Mouse (Mus musculus): ENCODE data around the gene Ctns. TPM values are rescaled to one million over a fixed set of nuclear protein-coding genes. Genes with fewer than 3 reads are reported as not detected.
A peak's percentile ranks its signal among the peaks of the same experiment; 100 is the strongest.

Ctns gene
- total and polyA plus RNA-seq, 2 experiments from 2014 or later, result 10.3 to 17.0 TPM

GRCm38 (mm10) chr11:73233992-73234391 lies 35.1 kb upstream of the Ctns start, which contains the start of gene Trpv1:
Gene Trpv1 (plus strand): TSS chr11:73234292.
- no peak for DNase-seq (ENCODE audit: low spot score)
- ATAC-seq (ENCODE audit: insufficient read depth, low read depth), result no peak
- Histone ChIP-seq H3K9me3 (replicated peaks; ENCODE audit: control insufficient read depth, low read length) (no peaks in the 10 kb centered on the region), H3K4me2 (ENCODE audit: low read depth, low read length) (no peak within 1 kb of the TSS), H3K4me1 (ENCODE audit: control insufficient read depth, insufficient read depth) (no peaks in the 10 kb centered on the region), H3K9ac (replicated peaks; ENCODE audit: low read depth, low read length) (no peak within 1 kb of the TSS), H3K27ac (ENCODE audit: low read depth) (no peak within 1 kb of the TSS), H3K4me3 (ENCODE audit: low read depth, low read length) (no peak within 1 kb of the TSS), H3K27me3 (ENCODE audit: control insufficient read depth, insufficient read depth, low read length) (no peaks in the 10 kb centered on the region), H3K36me3 (replicated peaks; ENCODE audit: control insufficient read depth, insufficient read depth, low read length) (no peaks in the 10 kb centered on the region)
- WGBS, result 77% methylated on average over 5 of the region's 5 CpGs
- no peak for TF ChIP-seq EP300 (IDR thresholded peaks at IDR 0.05; ENCODE audit: low read depth)

DNA sequence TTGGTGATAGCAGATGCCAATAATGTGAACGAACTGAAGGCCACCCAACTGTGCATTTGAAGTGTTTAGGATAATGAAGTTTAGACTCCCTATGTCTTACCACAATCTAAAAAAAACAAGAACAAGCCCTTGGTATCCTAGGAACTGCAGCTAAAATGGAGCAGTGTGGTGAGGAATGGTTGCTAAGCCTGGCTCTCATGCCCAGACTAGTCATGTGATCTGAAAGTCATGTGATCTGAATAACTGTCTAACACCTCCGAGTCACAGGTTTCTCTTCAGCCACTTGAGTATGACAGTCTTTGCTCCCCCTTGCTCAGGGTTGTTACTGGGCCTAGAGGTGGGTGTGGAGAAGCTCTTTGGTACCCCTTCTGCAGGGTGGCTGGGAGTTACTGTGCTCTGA lies 33.7 kb upstream of the Ctns start:
- Histone ChIP-seq H3K9me3 (replicated peaks; ENCODE audit: control insufficient read depth, low read length) (no peaks in the 10 kb centered on the region), H3K36me3 (replicated peaks; ENCODE audit: control insufficient read depth, insufficient read depth, low read length) (no peaks in the 10 kb centered on the region), H3K4me1 (ENCODE audit: control insufficient read depth, insufficient read depth) (no peaks in the 10 kb centered on the region), H3K27ac (ENCODE audit: low read depth) (no peak overlapping the region), H3K9ac (replicated peaks; ENCODE audit: low read depth, low read length) (no peak overlapping the region), H3K27me3 (ENCODE audit: control insufficient read depth, insufficient read depth, low read length) (no peaks in the 10 kb centered on the region), H3K4me3 (ENCODE audit: low read depth, low read length) (no peak overlapping the region), H3K4me2 (ENCODE audit: low read depth, low read length) (no peak overlapping the region)
- ATAC-seq (ENCODE audit: insufficient read depth, low read depth) (no peak), DNase-seq (ENCODE audit: low spot score) (no peak)
- TF ChIP-seq CTCF (IDR thresholded peaks at IDR 0.05; ENCODE audit: low read depth) (no peak), EP300 (IDR thresholded peaks at IDR 0.05; ENCODE audit: low read depth) (no peak)
- 54% methylated on average over 2 of the region's 2 CpGs for WGBS

DNA sequence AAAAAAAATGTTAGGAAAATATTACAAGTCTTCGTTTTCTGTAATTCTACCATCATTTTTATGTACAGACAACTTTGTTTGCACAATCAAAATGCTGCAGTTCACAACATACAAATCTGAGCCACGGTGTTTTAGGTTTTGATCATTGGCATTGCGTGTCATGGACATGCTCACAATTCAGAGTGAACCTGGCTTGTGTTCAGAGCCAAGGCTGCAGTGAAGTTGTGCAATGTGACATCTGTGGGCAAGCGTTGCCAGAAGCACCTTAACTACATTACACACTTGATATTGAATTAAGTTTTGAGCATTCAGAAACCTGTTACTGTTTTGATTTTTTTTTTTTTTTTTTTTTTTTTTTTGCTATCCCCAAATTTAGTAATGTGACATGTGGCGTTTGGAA lies 31.2 kb upstream of the Ctns start:
- H3K4me2 ChIP-seq (ENCODE audit: low read depth, low read length), result no peak overlapping the region
- no peaks in the 10 kb centered on the region for H3K4me1 ChIP-seq (ENCODE audit: control insufficient read depth, insufficient read depth)
- ATAC-seq (ENCODE audit: insufficient read depth, low read depth), result no peak
- no peak overlapping the region for H3K27ac ChIP-seq (ENCODE audit: low read depth)
- no peak overlapping the region for H3K9ac ChIP-seq (replicated peaks; ENCODE audit: low read depth, low read length)
- no peaks in the 10 kb centered on the region for H3K27me3 ChIP-seq (ENCODE audit: control insufficient read depth, insufficient read depth, low read length)
- no peaks in the 10 kb centered on the region for H3K36me3 ChIP-seq (replicated peaks; ENCODE audit: control insufficient read depth, insufficient read depth, low read length)
- no peaks in the 10 kb centered on the region for H3K9me3 ChIP-seq (replicated peaks; ENCODE audit: control insufficient read depth, low read length)
- DNase-seq (ENCODE audit: low spot score), result no peak
- WGBS, result 81% methylated on average over 5 of the region's 5 CpGs
- TF ChIP-seq EP300 (IDR thresholded peaks at IDR 0.05; ENCODE audit: low read depth) (no peak), CTCF (IDR thresholded peaks at IDR 0.05; ENCODE audit: low read depth) (no peak)
- no peak overlapping the region for H3K4me3 ChIP-seq (ENCODE audit: low read depth, low read length)

DNA sequence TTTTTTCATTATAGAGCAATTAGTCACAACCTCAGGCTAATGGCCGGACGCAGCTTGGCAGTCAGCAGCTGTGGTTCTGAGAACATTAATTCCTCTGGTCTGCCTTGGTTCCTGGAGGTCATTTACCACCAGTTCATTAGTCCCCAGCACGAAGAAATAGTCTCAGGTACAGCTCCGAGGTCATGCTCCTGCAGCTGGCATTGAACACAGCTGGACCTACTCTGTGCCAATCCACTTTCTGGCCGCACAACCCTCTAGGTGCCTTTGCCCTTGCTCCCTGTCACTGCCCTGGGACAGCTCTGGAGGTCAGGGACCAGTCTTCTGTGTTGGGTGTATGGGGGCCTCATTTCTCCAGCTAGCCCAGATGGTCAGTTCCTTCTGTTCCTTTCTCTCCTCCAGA lies 30.0 kb upstream of the Ctns start:
- Histone ChIP-seq H3K4me1 (ENCODE audit: control insufficient read depth, insufficient read depth) (no peaks in the 10 kb centered on the region), H3K36me3 (replicated peaks; ENCODE audit: control insufficient read depth, insufficient read depth, low read length) (no peaks in the 10 kb centered on the region), H3K4me3 (ENCODE audit: low read depth, low read length) (no peak overlapping the region), H3K9me3 (replicated peaks; ENCODE audit: control insufficient read depth, low read length) (no peaks in the 10 kb centered on the region), H3K4me2 (ENCODE audit: low read depth, low read length) (no peak overlapping the region), H3K9ac (replicated peaks; ENCODE audit: low read depth, low read length) (no peak overlapping the region), H3K27ac (ENCODE audit: low read depth) (no peak overlapping the region), H3K27me3 (ENCODE audit: control insufficient read depth, insufficient read depth, low read length) (no peaks in the 10 kb centered on the region)
- DNase-seq (ENCODE audit: low spot score) (no peak), ATAC-seq (ENCODE audit: insufficient read depth, low read depth) (no peak)
- WGBS, result 75% methylated on average over 5 of the region's 5 CpGs
- TF ChIP-seq CTCF (IDR thresholded peaks at IDR 0.05; ENCODE audit: low read depth), result no peak
- TF ChIP-seq EP300 (IDR thresholded peaks at IDR 0.05; ENCODE audit: low read depth), result no peak

DNA sequence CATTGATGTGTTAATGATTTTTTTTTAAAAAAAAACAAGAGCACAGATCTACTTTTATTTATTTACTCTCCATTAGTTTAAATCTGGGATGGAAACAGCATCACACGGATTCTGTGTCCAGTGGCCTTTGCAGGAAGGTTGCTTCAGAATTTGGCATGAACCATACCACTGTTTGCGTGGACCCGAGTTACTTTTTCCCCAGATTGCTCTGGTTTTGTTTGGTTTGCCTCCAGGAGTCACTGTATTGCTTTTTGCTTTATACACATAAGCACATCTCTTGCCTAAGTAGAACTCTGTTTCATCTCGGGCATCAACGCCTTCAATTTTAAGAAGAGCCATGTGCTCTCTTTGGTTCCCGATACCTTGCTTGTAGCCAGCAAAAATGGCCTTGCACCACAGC lies 27.0 kb upstream of the Ctns start:
- ATAC-seq (ENCODE audit: insufficient read depth, low read depth), result no peak

DNA sequence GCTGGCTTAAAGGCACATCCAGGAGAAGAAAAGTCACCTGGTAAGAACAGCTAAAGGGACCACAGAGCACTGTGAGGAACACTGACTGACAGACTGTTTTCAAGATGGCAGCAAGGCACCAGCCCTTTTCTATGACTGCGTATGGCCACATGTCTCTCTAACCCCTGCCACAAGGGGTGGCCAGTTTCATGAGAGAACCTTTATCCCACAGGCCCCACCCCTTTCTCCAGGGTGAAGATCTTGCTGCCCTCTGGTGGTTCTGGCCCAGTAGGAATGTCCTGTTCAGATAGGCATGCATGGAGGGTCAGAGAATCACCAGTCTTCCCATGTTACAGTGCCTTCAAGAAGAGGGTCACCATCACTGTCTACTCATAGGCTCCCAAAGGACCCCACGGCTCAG lies 25.1 kb upstream of the Ctns start:
- Histone ChIP-seq H3K4me3 (ENCODE audit: low read depth, low read length) (no peak overlapping the region), H3K27me3 (ENCODE audit: control insufficient read depth, insufficient read depth, low read length) (no peaks in the 10 kb centered on the region), H3K4me1 (ENCODE audit: control insufficient read depth, insufficient read depth) (no peaks in the 10 kb centered on the region), H3K27ac (ENCODE audit: low read depth) (no peak overlapping the region), H3K4me2 (ENCODE audit: low read depth, low read length) (no peak overlapping the region), H3K36me3 (replicated peaks; ENCODE audit: control insufficient read depth, insufficient read depth, low read length) (no peaks in the 10 kb centered on the region), H3K9ac (replicated peaks; ENCODE audit: low read depth, low read length) (no peak overlapping the region), H3K9me3 (replicated peaks; ENCODE audit: control insufficient read depth, low read length) (no peaks in the 10 kb centered on the region)
- peak; percentile 49 for TF ChIP-seq CTCF (IDR thresholded peaks at IDR 0.05; ENCODE audit: low read depth)
- no peak for TF ChIP-seq EP300 (IDR thresholded peaks at IDR 0.05; ENCODE audit: low read depth)
- DNase-seq (ENCODE audit: low spot score) (no peak), ATAC-seq (ENCODE audit: insufficient read depth, low read depth) (peak; percentile 47; the same call in 1 of the 2 replicates)
- WGBS, result 72% methylated on average over 2 of the region's 2 CpGs

More for the DNA sequence above, 27.0 kb upstream of the Ctns start:
- H3K4me3 ChIP-seq (ENCODE audit: low read depth, low read length), result no peak overlapping the region
- H3K4me2 ChIP-seq (ENCODE audit: low read depth, low read length), result no peak overlapping the region
- 80% methylated on average over 6 of the region's 6 CpGs for WGBS
- TF ChIP-seq CTCF (IDR thresholded peaks at IDR 0.05; ENCODE audit: low read depth), result no peak
- no peak for TF ChIP-seq EP300 (IDR thresholded peaks at IDR 0.05; ENCODE audit: low read depth)
- H3K9me3 ChIP-seq (replicated peaks; ENCODE audit: control insufficient read depth, low read length), result no peaks in the 10 kb centered on the region
- no peak overlapping the region for H3K27ac ChIP-seq (ENCODE audit: low read depth)
- no peaks in the 10 kb centered on the region for H3K4me1 ChIP-seq (ENCODE audit: control insufficient read depth, insufficient read depth)
- no peak for DNase-seq (ENCODE audit: low spot score)
- no peaks in the 10 kb centered on the region for H3K36me3 ChIP-seq (replicated peaks; ENCODE audit: control insufficient read depth, insufficient read depth, low read length)
- no peak overlapping the region for H3K9ac ChIP-seq (replicated peaks; ENCODE audit: low read depth, low read length)
- H3K27me3 ChIP-seq (ENCODE audit: control insufficient read depth, insufficient read depth, low read length), result no peaks in the 10 kb centered on the region

Data from heart, postnatal 0 days (tissue).